Mouse (Mus musculus): ENCODE measurements around the gene Itgb7. TPM values are rescaled to one million over a fixed set of nuclear protein-coding genes. Genes with fewer than 3 reads are reported as not detected.

Itgb7 gene
- polyA plus RNA-seq, 1 experiment = 5.6 TPM

GRCm38 (mm10) chr15:102248812-102249191 is 17.1 kb upstream of the Itgb7 start:
- no peak for DNase-seq (ENCODE audit: low read depth)

DNA sequence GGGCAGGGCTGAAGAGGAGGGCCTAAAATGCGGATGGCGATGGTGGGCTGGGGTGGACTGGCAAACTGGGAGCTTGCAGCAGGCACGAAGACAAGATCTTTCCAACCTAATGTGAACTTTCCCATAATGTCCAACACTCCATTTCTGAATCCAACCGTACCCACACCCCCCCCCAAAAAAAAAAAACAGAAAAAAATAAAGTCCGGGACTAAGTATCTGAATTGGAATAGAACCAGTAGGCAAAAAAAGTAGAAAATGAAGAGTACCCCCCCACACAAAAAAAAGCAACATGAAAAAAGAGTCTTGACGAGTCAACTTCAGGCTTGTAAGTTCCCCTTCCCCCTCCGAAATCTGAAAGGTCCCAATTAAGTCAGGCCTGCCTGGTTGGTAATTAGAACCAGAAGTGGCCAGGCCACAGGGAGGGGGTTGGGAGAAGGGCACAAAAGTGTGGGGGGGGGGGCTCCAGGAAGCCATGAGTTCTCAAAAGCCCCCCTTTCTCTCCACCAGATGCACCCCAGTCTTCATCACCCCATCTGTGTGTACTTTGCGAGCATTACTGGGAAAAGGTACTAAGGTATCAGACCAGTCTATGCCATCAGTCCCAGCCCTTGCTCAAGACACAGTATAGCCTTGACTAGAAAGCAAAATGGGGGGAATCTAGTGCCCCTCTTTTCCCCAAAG is 16.5 kb upstream of the Itgb7 start:
- DNase-seq (ENCODE audit: low read depth) = no peak

DNA sequence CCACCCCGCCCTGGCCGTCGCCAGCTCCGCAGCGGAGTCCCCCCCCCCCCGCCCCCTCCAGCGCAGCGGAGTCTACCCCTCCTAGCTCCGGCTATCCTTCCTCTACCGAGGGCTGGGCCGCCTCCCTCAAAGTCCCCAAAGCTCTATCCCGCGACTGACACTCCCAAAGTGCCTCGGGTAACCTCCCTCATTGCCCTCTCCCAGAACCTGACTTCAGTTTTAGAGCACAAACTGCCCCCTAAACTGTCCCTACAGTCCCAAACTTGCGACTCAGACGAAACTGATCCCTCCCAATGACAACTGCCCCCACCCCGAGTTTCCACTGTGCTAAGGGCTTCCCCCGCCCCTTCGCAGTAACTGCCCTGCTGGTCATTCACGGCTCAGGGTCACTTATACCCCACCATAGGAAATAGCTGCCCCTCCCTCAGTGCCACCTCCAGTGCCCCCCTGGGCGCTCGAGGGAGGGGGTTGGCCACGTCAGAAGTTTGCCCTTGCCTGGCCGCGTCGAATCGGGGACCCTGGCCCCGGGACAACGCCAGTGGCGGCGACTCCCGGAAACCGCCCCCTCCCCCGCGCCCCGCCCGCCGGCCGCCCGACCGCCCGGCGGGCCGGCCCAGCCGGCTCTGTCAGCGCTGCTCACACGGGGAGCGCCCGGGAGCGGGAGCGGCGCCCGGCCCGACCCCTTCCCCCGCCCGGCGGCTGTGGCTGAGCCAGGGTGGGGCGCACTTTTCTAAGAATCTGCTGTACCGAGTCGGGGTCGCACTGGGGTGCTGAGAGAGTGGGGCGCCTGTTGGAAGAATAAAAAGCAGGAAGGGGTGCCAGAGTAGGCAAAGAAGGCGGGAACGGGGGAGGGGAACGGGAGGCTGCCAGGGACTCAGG is 15.7 kb upstream of the Itgb7 start:
- no peak for DNase-seq (ENCODE audit: low read depth)

GRCm38 (mm10) chr15:102246866-102247251 is 15.1 kb upstream of the Itgb7 start:
- no peak for DNase-seq (ENCODE audit: low read depth)

DNA sequence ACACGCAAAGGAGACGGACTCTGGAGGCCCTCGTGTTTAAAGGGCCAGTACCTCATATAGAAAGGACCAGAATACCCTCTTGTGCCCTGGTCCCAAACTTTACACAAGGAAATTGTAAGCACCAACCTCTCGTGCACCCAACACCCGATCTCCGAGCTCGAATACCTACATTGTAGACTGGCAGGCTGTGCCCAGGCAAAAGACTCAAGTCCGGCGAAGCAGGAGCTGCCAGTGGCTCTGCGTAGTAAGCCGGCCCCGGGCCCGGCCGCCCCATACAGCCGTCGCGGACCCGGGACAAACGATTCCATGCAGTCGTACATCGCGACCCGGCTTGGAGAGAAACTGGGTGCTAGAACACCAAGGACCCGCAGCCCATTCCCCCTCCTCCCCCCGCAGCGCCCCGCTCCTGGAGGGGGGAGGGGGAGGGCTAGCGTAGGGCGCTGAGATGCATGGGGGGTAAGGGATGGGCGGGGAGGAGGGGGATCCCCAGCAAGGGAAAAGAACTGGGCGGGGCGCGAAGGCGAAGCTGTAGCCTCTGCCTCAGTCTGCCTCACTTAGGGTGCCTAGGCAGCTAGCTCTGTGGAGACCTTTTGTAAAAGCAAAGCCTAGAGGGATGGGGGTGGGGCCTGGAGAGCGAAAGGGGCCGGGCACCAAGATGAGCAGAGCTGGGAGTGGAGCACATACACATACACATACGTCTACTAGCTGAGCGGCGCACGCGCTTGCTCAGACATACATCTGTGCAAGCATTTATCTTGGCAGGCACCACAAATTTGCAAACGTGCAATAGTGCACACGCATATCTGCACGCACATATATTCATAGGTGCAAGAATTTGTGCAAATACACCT is 14.4 kb upstream of the Itgb7 start:
- DNase-seq (ENCODE audit: low read depth) = no peak

- DNase-seq (ENCODE audit: low read depth) = no peak
These were observed 13.7 kb upstream of the Itgb7 start for GRCm38 (mm10) chr15:102245461-102245881.

DNA sequence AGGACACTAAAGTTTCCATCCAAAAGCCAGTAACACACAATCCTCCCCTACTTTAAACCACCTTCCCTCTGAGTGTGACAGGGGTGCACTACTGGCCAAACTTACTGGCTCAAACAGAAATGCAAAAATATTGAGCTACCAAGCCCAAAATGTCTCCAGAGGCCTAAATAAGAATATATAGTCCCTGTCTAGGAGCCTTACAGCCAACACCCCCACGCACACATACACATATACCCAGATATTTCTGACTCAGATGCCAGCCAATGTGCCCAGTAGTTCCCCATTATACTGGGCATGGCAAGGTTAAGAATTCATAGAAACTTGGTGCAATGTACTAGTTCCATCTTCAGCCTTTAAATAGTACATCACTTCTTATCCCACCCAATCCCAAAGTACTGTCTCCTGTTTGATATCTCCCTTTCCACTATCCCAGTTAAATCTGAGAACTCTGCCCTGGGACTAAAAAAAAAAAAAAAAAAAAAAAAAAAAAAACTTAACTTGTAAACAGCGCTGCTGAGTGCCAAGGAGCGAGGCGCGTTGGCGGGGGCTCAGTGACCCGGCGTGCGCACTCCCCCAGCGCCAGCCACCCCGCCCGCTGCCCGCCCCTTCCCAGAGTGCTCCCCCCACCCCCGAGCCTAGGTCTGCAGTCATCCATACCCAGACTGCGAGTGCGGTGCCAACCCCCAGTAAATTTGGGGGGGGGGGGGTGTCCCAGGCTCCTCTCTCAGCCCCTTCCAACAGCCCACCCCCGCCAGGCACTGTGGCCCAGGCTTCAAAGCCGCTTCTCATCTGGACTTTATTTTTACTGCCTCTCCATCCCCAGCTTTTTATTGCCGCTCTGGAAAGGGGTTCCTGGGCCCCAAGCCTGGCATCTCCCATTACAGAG is 12.8 kb upstream of the Itgb7 start:
- DNase-seq (ENCODE audit: low read depth) = no peak

GRCm38 (mm10) chr15:102243229-102244190 is 11.8 kb upstream of the Itgb7 start:
- no peak for DNase-seq (ENCODE audit: low read depth)

DNA sequence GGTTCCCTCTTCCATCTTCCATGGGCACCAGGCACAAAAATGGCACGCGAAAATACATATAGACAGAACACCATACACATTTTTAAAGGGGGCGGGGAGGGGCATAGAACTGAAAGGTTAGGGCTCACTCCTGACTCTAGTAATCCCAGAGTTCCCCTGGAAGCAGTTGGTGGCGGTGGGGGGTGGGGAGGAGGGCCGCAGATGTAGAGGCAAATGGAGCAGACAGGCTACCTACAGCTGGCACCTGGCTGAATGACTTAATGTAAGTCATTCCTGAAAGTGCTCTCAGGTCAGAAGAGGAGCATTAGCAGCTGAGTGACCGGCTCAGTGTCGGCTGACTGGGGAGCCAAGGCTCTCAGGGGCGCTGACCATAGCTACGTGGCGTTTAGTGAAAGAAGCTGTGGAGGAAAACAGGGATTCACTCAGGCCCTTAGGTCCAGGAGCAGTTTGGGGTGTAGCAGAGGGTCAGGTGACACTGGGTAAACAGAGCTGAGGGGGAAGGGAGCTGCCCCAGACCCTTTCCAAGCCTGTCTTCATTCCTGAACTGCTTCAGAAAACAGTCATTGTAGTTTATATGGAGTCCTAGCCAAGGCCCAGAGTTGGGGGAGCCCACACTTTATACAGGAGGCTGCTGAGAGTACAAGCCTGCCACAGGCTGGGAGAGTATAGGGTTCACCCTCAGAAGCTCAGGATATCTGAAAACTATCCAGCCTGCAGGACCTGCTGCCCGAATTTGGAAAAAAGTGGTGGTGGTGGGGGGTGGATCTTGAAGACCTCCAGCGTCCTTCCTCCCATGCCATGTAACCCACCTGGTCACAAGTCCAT is 10.9 kb upstream of the Itgb7 start:
- no peak for DNase-seq (ENCODE audit: low read depth)

DNA sequence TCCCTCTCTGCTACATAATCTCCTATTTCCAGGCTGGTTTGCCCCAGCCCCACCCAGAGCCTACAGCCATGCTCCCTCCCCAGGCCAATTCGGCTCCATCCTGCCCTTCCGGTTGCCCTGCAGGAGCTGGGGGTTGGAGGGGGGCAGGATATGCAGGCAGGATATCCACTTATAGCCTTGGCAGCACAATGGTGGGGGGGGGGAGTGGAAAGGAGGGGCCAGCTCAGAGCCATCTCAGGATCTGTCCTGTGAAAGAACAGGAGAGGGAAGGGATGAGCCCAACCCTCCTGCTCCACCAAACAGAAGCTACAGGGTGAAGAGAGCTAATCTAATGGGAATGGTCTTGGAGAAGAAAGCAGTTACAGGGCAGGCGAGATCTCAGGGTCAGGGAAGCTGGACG is 8.9 kb upstream of the Itgb7 start:
- no peak for DNase-seq (ENCODE audit: low read depth)

DNA sequence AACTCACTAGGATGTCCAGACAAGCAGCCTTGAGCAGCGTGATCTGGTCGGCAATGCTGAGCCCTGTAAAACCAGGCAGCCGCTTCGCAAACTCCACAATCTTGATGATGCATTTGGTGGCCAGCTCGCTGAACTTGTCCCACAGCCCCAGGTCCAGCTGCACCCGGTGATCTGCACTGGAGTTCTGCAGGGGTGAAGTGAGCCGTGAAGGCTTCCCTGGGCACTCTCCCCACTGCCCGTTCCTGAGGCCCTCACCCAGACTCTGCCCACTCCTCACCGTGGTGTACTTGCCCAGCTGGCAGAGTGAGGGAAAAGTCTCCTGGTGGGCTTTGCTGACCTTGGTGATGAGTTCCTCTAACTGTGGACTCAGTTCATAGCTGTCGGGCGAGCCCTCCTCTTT is 8.1 kb upstream of the Itgb7 start:
- DNase-seq (ENCODE audit: low read depth) = no peak

DNA sequence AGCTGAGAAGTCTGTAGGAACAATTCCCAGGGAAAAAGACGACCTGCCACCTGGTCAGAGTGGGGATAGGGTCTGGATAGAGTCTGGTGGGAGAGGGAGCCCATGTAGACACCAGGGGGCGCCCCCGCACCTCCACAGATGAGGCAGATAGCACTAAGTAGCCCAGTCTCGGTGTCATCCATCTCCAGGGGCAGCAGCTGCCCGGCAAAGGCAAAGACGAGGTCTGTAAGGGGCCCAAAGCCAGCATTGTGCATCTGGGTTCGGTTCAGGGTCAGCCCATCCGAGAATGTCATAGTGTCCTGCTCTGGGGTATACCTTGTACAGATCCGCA is 7.5 kb upstream of the Itgb7 start:
- no peak for DNase-seq (ENCODE audit: low read depth)

GRCm38 (mm10) chr15:102238543-102239259 is 7.0 kb upstream of the Itgb7 start:
- DNase-seq (ENCODE audit: low read depth) = no peak

GRCm38 (mm10) chr15:102235371-102236027 is 3.8 kb upstream of the Itgb7 start:
- DNase-seq (ENCODE audit: low read depth) = no peak

- no peak for DNase-seq (ENCODE audit: low read depth)
These were observed 2.2 kb upstream of the Itgb7 start for GRCm38 (mm10) chr15:102233896-102234295.

DNA sequence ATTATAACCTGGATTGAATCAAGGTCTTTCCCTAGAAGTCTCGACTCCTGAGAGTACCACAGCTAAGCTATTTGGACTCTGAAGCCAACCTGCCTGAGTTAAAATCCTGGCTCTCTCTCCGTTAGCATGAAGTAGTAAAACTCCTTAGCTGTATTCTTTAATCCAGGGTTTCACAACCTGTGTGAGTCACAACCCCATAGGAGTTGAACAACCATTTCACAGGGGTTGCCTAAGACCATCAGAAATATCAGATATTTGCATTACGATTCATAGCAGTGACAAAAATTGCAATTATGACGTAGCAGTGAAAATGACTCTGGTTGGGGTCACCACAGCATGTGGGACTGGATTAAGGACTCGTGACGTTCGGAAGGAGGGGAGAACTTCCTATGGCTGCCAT is 1.0 kb upstream of the Itgb7 start:
- DNase-seq (ENCODE audit: low read depth) = no peak

DNA sequence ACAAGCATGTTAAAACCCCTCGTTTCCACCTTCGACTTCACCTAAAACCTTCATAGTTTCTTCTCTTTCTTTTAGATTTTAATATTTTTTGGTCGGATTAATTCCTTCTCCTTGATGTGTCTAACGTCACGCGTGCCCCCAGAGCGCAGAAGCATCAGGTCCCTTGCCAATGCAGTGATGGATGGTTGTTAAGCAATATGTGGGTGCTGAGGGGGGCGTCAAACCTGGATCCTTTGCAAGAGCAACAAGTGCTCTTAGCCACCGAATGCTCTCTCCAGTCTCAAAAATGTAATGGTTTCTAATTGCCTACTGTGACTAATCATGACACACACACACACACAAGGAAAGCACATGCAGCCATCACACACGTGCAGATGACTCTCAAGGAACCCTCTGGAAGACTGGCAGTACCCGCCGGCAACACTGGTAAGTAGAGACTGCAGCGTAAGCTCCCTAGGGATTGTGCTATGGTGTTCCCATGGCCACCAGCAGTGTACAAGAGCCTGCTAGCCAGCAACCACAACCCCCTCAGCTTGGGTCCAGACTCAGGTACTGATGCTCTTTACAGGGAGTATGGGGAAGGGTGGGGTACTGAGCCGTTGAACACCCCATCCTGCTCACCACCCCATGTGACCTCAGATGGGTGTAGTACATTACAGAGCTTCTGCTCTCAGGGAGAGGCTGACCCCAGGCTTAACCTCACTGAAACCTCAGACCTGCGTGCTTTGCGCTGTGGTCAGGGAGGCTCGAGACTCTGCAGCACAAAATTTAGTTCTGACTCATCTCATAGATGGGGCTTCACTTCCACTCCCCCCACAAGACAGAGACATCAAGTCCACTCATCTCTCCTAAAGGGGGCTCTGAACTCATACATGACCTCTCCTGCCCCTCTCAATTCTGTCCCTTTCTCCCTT is 1.1 kb downstream of the Itgb7 start:
- no peak for DNase-seq (ENCODE audit: low read depth)
